Mouse (Mus musculus): ENCODE measurements at regions not wholly inside any gene's neighbourhood (a gene's known extent, or its start where the extent isn't known, plus 50 kb on each side); places are given as distances from the start of the nearest gene placed in this dataset.

DNA sequence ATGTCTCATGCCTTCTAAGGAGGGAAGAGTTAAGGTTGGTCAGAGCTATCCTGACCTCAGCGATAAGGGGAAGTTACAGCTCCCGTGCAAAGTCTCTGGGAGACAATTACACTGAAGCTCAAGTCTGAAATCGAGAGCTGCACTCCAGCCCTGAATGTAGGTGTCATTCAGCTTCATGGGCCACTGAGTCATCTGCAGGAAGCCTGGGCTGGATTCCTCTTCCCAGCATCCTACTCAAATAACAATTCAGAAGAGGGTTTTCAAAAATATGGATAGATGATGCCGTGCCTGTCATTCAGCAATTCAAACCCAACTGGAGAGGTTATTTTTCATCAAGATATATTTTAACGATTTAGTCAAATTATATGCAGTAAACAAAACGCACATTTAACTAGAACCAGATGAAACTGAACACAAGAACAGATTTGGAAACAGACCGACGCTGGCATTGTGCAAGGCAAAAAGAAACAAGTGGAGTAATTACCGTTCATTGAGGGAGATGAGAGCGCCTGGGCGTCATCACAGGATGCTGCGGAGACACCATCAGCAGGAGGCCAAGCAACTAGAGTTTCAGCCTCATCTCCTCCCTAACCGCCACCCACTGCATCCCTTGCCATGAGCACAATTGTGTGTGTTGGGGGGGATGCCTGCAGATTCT lies 57.8 kb upstream of the Cfap46 start:
- DNase-seq: no peak

DNA sequence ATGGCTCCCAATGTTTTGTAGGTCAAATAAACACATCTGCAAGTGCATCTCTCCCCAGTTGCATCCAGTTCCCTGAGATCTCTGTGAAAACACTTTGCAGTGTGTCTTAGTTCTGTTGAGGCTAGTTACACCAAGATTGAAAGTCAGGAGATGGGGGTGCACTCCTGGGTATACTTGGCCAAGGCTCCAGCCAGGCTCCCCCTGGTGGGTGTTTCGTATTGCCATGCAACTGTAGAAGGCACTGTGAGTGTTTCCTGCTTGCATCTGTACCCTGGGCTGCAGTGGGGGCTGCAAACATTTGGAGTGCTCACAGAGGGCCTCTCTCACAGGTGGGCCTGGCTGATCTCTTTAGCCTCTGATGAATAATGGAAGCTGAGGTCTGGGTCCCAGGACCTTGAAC lies 63.2 kb upstream of the Cfap46 start:
- DNase-seq: peak; percentile 61 to 67

- no peak for DNase-seq
These were observed 63.9 kb upstream of the Cfap46 start for GRCm38 (mm10) chr7:139747290-139748067.

DNA sequence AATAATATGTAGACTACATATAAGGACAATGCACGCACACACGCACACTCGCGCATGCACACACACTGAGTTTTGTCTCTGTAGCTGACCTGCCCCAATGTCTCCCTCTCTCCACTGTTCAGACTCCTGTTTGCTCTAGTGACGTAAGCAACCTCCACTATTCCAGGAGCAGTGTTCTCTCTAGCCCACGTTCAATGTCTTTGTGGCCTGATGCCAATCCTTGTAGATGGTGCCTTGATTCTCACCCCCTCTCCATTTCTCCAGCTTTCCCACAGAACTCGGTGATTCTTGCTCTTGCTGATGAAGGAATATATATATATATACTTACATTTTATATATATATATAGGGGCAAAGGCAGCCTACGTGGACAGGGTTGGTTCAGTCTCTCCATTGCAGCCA lies 71.4 kb upstream of the Cfap46 start:
- no peak for DNase-seq

DNA sequence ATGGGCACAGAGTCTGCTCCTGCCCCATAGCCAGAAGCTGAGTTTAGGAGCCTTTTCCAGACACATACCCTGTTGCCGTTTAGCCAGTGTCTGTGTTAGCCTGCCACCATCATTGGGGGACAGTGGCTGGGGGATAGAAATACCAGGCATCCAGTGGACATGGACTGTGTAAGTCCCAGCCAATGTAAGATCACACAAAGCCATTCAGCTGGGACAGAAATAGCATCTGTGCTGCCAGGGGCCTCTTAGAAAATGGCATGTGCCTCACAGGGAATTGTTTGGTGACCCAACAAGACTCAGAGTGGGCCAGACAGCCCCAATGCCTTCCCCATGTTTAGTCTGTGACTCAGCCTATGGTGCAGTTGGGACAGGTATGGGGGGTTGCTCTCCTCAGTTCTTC lies 71.5 kb upstream of the Adgra1 start:
- DNase-seq: no peak

DNA sequence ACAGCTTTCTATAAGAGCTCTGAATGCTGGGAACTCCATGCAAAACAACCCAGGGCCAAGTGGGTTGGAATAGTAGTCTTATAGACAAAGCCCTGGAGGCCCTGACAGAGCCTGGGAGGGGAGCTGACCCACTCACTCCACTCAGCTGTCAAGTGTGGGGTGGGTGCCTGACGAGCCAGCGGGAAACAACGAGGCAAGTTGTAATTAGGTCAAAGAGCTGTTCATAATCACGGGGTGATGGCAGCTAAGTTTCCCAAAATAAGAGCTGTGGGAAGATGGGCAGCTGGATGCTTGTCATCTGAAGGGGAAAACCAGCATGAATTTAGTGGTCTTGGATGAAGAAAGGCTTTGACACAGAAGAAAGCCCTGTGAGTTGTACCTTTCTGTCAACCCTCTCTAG lies 70.7 kb upstream of the Adgra1 start:
- DNase-seq: no peak

DNA sequence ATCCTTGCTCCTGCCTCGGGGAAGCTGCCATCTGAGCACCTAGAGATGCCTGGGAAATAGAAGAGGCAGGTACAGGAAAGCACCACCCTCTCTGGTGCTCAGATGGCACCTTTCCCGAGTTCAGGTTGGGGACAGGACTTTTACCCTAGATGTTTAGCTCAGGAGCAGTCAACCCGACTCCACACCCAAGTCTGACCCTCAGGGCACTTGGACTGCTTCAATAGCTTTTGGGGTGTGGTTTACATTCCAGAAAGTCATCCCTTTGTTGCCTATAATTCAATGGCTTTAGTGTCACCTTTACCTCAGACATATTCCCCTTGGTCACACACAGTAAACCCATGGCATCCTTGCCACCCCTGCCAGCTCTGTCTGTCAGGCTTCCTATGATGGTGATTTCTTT lies 67.7 kb upstream of the Adgra1 start:
- DNase-seq: no peak

GRCm38 (mm10) chr7:139769167-139769566 lies 64.8 kb upstream of the Adgra1 start:
- DNase-seq: no peak

- DNase-seq: peak in 1 of 2 experiments; percentile 12
These were observed 56.7 kb upstream of the Adgra1 start for GRCm38 (mm10) chr7:139777243-139777642.

GRCm38 (mm10) chr7:139779876-139780275 lies 54.1 kb upstream of the Adgra1 start:
- no peak for DNase-seq

DNA sequence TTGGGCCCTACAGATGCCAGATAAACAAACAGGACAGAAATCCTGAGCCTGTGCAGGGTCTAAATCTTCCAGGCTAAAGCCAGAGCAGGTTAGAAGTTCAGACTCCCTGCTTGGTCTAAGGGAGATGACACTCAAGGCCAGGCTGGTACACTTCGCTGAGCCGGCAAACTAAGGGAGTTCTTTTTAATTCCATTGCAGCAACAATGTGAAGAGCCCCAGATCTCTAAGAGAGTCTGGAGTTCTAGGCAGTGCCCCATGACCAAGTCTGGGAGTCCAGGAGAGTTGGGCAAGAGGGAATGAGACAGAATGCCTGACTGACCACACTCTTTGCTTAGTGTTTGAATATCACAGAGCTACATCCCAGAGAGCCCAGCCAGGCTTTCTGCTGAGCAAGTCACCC lies 52.5 kb upstream of the Adgra1 start:
- DNase-seq: peak in 1 of 2 experiments; percentile 11
